Mouse (Mus musculus): Measurements from ENCODE around the gene Cdkn2aipnl. TPM values are rescaled to one million over a fixed set of nuclear protein-coding genes. Genes with fewer than 3 reads are reported as not detected.

Cdkn2aipnl gene
- total RNA-seq, 2 experiments from 2014 or later: 67.3 to 114 TPM

GRCm38 (mm10) chr11:52003505-52003771 is 36.0 kb downstream of the Cdkn2aipnl start:
- ATAC-seq (replicated peaks; ENCODE audit: poor library complexity): no peak

- peak; percentile 86 for ATAC-seq (replicated peaks; ENCODE audit: poor library complexity)
Observed at GRCm38 (mm10) chr11:52003772-52004528, 36.5 kb downstream of the Cdkn2aipnl start, which contains the start of gene Cdkl3. Gene Cdkl3, plus strand, starts transcription at chr11:52004221.

GRCm38 (mm10) chr11:52005586-52005985 is 38.1 kb downstream of the Cdkn2aipnl start:
- no peak for ATAC-seq (replicated peaks; ENCODE audit: poor library complexity)

GRCm38 (mm10) chr11:52011011-52011410 is 43.5 kb downstream of the Cdkn2aipnl start:
- no peak for ATAC-seq (replicated peaks; ENCODE audit: poor library complexity)

- ATAC-seq (replicated peaks; ENCODE audit: poor library complexity): no peak
Observed at GRCm38 (mm10) chr11:52011541-52011940, 44.1 kb downstream of the Cdkn2aipnl start.

- ATAC-seq (replicated peaks; ENCODE audit: poor library complexity): no peak
Observed at GRCm38 (mm10) chr11:52018217-52018616, 50.8 kb downstream of the Cdkn2aipnl start.

Other genes starting within 250 kb of the Cdkn2aipnl start
- gene Sec24a, start 204.0 kb upstream of the Cdkn2aipnl start, total RNA-seq (2015): 24.6 and 29.6 TPM in 2 replicates
- gene Sec24a, start 204.0 kb upstream of the Cdkn2aipnl start, total RNA-seq (2017): 4.9 and 7.5 TPM in 2 replicates
- 123 and 132 TPM in 2 replicates for gene Sar1b, start 204.0 kb upstream of the Cdkn2aipnl start, total RNA-seq (2015)
- 62.7 and 74.4 TPM in 2 replicates for gene Sar1b, start 204.0 kb upstream of the Cdkn2aipnl start, total RNA-seq (2017)
- gene Jade2, start 110.0 kb upstream of the Cdkn2aipnl start, total RNA-seq (2015): 5.7 and 7.7 TPM in 2 replicates
- 6.0 and 7.0 TPM in 2 replicates for gene Jade2, start 110.0 kb upstream of the Cdkn2aipnl start, total RNA-seq (2017)
- gene Ube2b, start 33.1 kb downstream of the Cdkn2aipnl start, total RNA-seq (2015): 84.4 and 88.0 TPM in 2 replicates
- 68.8 and 102 TPM in 2 replicates for gene Ube2b, start 33.1 kb downstream of the Cdkn2aipnl start, total RNA-seq (2017)
- 3.3 and 4.1 TPM in 2 replicates for gene Cdkl3, start 36.6 kb downstream of the Cdkn2aipnl start, total RNA-seq (2015)
- gene Cdkl3, start 36.6 kb downstream of the Cdkn2aipnl start, total RNA-seq (2017): 3.9 and 6.1 TPM in 2 replicates
- 83.7 and 92.7 TPM in 2 replicates for gene Ppp2ca, start 131.0 kb downstream of the Cdkn2aipnl start, total RNA-seq (2015)
- gene Ppp2ca, start 131.0 kb downstream of the Cdkn2aipnl start, total RNA-seq (2017): 94.4 and 99.1 TPM in 2 replicates
- gene Olfr1373, start 177.9 kb downstream of the Cdkn2aipnl start, total RNA-seq (2015): not detected in 2 replicates
- 0.25 TPM in 1 of 2 replicates, not detected in the other for gene Olfr1373, start 177.9 kb downstream of the Cdkn2aipnl start, total RNA-seq (2017)
- gene Olfr1371, start 246.3 kb downstream of the Cdkn2aipnl start, total RNA-seq (2015): not detected in 2 replicates
- not detected in 2 replicates for gene Olfr1371, start 246.3 kb downstream of the Cdkn2aipnl start, total RNA-seq (2017)

Data from megakaryocyte progenitor cell, adult 5-6 weeks (primary cell).